Mouse (Mus musculus): ENCODE measurements at regions not wholly inside any gene's neighbourhood (a gene's known extent, or its start where the extent isn't known, plus 50 kb on each side); places are given as distances from the start of the nearest gene placed in this dataset.

DNA sequence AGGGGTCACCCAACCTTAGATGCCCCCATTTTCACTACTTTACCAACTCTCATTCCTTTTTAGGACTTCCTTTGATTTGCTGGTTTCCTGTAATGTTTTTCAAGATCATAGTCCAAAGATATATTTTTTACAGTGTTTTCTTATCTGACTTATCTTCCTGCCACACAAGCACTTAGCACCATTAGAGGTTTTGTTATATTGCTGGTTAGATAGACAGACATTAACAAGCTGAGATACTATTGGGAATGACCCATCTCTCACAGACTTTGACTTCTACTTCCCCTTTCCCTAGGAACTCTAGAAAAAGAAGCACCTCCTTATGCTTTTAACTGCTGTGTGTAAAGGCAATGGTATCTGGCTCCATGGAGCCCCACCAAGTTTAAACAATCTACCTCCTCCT is 127.0 kb upstream of the Nova1 start:
- no peaks in the 10 kb centered on the region for H3K36me3 ChIP-seq
- no peaks in the 10 kb centered on the region for H3K9me3 ChIP-seq
- H3K9ac ChIP-seq: no peak overlapping the region
- no peak overlapping the region for H3K27ac ChIP-seq
- ATAC-seq (ENCODE audit: low FRiP score, low read depth): no peak
- no peak overlapping the region for H3K4me2 ChIP-seq (replicated peaks)
- H3K27me3 ChIP-seq (replicated peaks): no peaks in the 10 kb centered on the region
- H3K4me3 ChIP-seq: no peak overlapping the region
- no peaks in the 10 kb centered on the region for H3K4me1 ChIP-seq

DNA sequence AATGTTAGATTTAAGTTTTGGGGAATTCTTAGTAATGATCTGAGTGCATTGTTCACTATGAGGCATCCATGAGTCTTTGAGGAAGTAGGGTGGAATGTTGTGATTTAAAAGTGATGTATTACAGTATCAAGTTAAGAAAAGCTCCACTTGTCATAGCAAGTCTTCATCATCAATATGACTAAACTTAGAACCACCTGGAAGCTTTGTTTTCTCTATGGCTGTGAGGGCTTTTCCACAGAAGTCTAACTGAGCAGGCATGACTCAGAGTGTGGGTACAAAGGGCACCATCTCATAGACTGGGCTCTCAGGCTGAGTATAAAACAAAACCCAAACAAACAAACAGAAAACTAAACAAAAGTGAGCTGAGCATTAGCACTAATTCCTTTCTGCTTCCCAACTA is 112.4 kb upstream of the Nova1 start:
- ATAC-seq (ENCODE audit: low FRiP score, low read depth): no peak

GRCm38 (mm10) chr12:46917286-46917685 is 98.6 kb upstream of the Nova1 start:
- H3K27ac ChIP-seq: no peak overlapping the region
- 82% methylated on average over 4 of the region's 4 CpGs for WGBS

More for the DNA sequence above, 112.4 kb upstream of the Nova1 start:
- Histone ChIP-seq H3K4me3 (no peak overlapping the region), H3K9ac (no peak overlapping the region), H3K4me1 (no peaks in the 10 kb centered on the region), H3K27ac (no peak overlapping the region), H3K27me3 (replicated peaks) (no peaks in the 10 kb centered on the region), H3K36me3 (no peaks in the 10 kb centered on the region), H3K4me2 (replicated peaks) (no peak overlapping the region), H3K9me3 (no peaks in the 10 kb centered on the region)

DNA sequence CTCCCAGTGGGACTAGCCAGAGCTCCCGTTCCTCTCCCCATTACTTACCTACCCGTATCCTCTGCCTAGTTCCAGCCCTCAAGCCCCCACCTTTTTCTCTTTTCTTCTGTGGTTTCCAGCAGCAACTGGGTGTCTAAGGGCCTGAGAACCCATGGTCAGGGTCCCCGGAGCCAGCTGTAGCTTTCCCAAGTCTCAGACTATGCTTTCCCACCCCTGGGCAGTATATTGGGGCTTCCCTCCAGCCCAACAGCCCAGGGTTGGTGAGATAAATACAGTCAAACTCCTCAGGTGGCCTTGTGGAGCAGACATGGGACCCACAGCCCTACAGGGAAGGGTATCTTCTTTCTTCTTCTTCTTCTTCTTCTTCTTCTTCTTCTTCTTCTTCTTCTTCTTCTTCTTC is 59.4 kb upstream of the Nova1 start:
- ATAC-seq (ENCODE audit: low FRiP score, low read depth): no peak
- H3K36me3 ChIP-seq: no peaks in the 10 kb centered on the region
- no peaks in the 10 kb centered on the region for H3K4me1 ChIP-seq
- no peak overlapping the region for H3K4me3 ChIP-seq
- no peak overlapping the region for H3K4me2 ChIP-seq (replicated peaks)
- WGBS: 86% methylated on average over 3 of the region's 3 CpGs
- no peak overlapping the region for H3K9ac ChIP-seq
- no peaks in the 10 kb centered on the region for H3K9me3 ChIP-seq
- H3K27ac ChIP-seq: no peak overlapping the region
- H3K27me3 ChIP-seq (replicated peaks): no peaks in the 10 kb centered on the region

More at GRCm38 (mm10) chr12:46917286-46917685, 98.6 kb upstream of the Nova1 start:
- Histone ChIP-seq H3K27me3 (replicated peaks) (no peaks in the 10 kb centered on the region), H3K9me3 (no peaks in the 10 kb centered on the region), H3K9ac (no peak overlapping the region), H3K4me2 (replicated peaks) (no peak overlapping the region), H3K36me3 (no peaks in the 10 kb centered on the region), H3K4me1 (no peaks in the 10 kb centered on the region), H3K4me3 (no peak overlapping the region)
- no peak for ATAC-seq (ENCODE audit: low FRiP score, low read depth)

DNA sequence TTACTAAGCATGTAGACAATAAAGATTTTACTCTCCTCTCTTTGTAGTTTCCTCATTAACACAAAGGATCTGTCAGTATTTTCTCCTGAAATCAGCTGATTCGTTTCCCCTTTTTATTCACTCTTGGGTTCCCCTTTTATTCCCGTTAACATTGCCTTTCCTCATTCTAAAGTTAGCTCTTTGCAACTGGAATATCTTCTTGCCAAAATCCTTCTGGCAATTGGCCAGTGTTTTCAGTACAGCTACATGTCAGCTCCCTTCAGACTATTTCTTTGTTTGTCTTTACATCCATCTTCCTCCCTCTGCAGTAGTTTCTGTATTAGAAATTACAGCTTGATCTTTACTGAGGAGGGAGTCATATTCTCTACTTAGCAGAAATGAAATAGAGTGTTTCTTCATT is 51.4 kb upstream of the Nova1 start:
- no peaks in the 10 kb centered on the region for H3K9me3 ChIP-seq
- no peak overlapping the region for H3K4me2 ChIP-seq (replicated peaks)
- H3K27me3 ChIP-seq (replicated peaks): no peaks in the 10 kb centered on the region
- H3K4me1 ChIP-seq: no peaks in the 10 kb centered on the region
- no peak overlapping the region for H3K27ac ChIP-seq
- no peaks in the 10 kb centered on the region for H3K36me3 ChIP-seq
- no peak overlapping the region for H3K9ac ChIP-seq
- no peak for ATAC-seq (ENCODE audit: low FRiP score, low read depth)
- no peak overlapping the region for H3K4me3 ChIP-seq
- WGBS: 62% methylated on average over 2 of the region's 2 CpGs
